Comparison of ENCODE assay signal across 8 mouse cellular contexts in the genomic region with DNA sequence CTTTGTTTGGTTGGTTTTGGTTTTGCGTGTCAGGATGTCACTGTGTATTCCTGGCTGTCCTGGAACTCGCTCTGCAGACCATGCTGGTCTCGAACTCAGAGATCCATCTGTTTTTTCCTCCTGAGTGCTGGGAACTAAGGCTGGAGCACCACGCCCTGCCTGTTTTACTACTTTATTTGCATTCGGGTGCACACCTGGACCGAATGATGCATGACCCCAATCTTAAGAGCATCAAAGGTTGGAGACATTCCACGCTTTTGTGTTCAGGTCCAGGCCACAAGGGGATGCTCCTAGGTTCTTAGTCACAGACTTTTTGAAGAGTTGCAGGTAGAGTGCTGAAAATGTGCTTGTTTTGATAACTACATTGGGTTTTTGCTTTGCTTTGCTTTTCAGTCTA. TPM values are rescaled to one million over a fixed set of nuclear protein-coding genes. Genes with fewer than 3 reads are reported as not detected.
DNase-seq lines count a peak whose midpoint lies in the region; ATAC-seq and TF ChIP-seq lines count a peak whose summit lies in the region.
"Had no signal": no experiment of that assay in that cellular context is flagged by ENCODE, and none has a peak within 500 bp of the region (broad histone marks: within the 10 kb centered on the region; RNA-seq: fewer than 3 reads in every experiment).

No protein-coding gene starts in this region.

- H3K27me3 ChIP-seq in lung, postnatal 0 days (replicated peaks; ENCODE audit: insufficient read depth, low read length), result no peaks in the 10 kb centered on the region
- peaks cover 12% of the 10 kb centered on the region for H3K27me3 ChIP-seq in liver, embryonic 11.5 days (replicated peaks; ENCODE audit: control insufficient read depth, insufficient read depth, low read length)
- peaks cover 1% of the 10 kb centered on the region; the same call in 1 of the 2 replicates for H3K27me3 ChIP-seq in stomach, embryonic 15.5 days (replicated peaks)

- H3K4me2 ChIP-seq in lung, postnatal 0 days (replicated peaks; ENCODE audit: low read depth, low read length), result peak overlapping the region; percentile 56
- H3K4me2 ChIP-seq in liver, embryonic 11.5 days, result peak overlapping the region; percentile 90
- peak overlapping the region; percentile 69 for H3K4me2 ChIP-seq in stomach, embryonic 15.5 days

- H3K9ac ChIP-seq in lung, postnatal 0 days (replicated peaks; ENCODE audit: low read depth), result peak overlapping the region; percentile 17; the same call in 1 of the 2 replicates
- H3K9ac ChIP-seq in liver, embryonic 11.5 days (ENCODE audit: low read depth, low read length), result peak overlapping the region; percentile 77
- peak overlapping the region; percentile 30 for H3K9ac ChIP-seq in stomach, embryonic 15.5 days

- DNase-seq in lung, postnatal 0 days (ENCODE audit: low spot score), result no peak
- no peak for DNase-seq in lung, adult 18-20 months
- DNase-seq in liver, embryonic 11.5 days (ENCODE audit: low spot score), result no peak
- DNase-seq in layer of hippocampus, postnatal 25 days (ENCODE audit: extremely low spot score in 1 of 2, low spot score in 1 of 2), result no peak
- DNase-seq in right cerebral cortex, postnatal 36 days (ENCODE audit: low spot score in 2 of 2), result no peak

- no peak for TF ChIP-seq EP300 in lung, postnatal 0 days (IDR thresholded peaks at IDR 0.05)

- H3K9me3 ChIP-seq in lung, postnatal 0 days (ENCODE audit: low read length), result no peaks in the 10 kb centered on the region
- no peaks in the 10 kb centered on the region for H3K9me3 ChIP-seq in liver, embryonic 11.5 days (ENCODE audit: control insufficient read depth, low read length)
- H3K9me3 ChIP-seq in stomach, embryonic 15.5 days, result no peaks in the 10 kb centered on the region

- ATAC-seq in lung, postnatal 0 days, result no peak
- ATAC-seq in erythroid progenitor cell, adult 5-6 weeks (replicated peaks; ENCODE audit: low FRiP score, poor library complexity, severe bottlenecking), result 0 out of 2 replicates have a peak, but pooled peaks have one; percentile 23
- ATAC-seq in liver, embryonic 11.5 days (replicated peaks; ENCODE audit: low FRiP score), result peak; percentile 12; the same call in 1 of the 2 replicates
- ATAC-seq in stomach, embryonic 15.5 days (ENCODE audit: insufficient read depth, low FRiP score, low read depth), result no peak

- H3K36me3 ChIP-seq in lung, postnatal 0 days (ENCODE audit: insufficient read depth, low read length), result peaks cover 16% of the 10 kb centered on the region; the same call in 1 of the 2 replicates
- H3K36me3 ChIP-seq in liver, embryonic 11.5 days (ENCODE audit: control insufficient read depth, insufficient read depth, low read length), result peaks cover 18% of the 10 kb centered on the region
- H3K36me3 ChIP-seq in stomach, embryonic 15.5 days, result peaks cover 23% of the 10 kb centered on the region; the same call in 1 of the 2 replicates

- TF ChIP-seq CTCF in lung, postnatal 0 days (IDR thresholded peaks at IDR 0.05), result no peak

- H3K4me1 ChIP-seq in lung, postnatal 0 days (ENCODE audit: insufficient read depth, low read depth, low read length), result peaks cover 4% of the 10 kb centered on the region; the same call in 1 of the 2 replicates
- peaks cover 9% of the 10 kb centered on the region for H3K4me1 ChIP-seq in liver, embryonic 11.5 days (replicated peaks; ENCODE audit: control insufficient read depth, insufficient read depth, low read length)
- peaks cover 12% of the 10 kb centered on the region for H3K4me1 ChIP-seq in stomach, embryonic 15.5 days

- H3K27ac ChIP-seq in lung, postnatal 0 days (ENCODE audit: low read length), result no peak overlapping the region
- peak overlapping the region; percentile 80; the same call in 1 of the 2 replicates for H3K27ac ChIP-seq in liver, embryonic 11.5 days (ENCODE audit: low read depth, low read length)
- peak overlapping the region; percentile 80 for H3K27ac ChIP-seq in stomach, embryonic 15.5 days

- WGBS in lung, postnatal 0 days, result 9% methylated on average over 7 of the region's 7 CpGs
- WGBS in liver, embryonic 11.5 days, result 10% methylated on average over 7 of the region's 7 CpGs
- 9% methylated on average over 7 of the region's 7 CpGs for WGBS in stomach, embryonic 15.5 days

- peak overlapping the region; percentile 63 for H3K4me3 ChIP-seq in lung, postnatal 0 days (ENCODE audit: low read depth, low read length)
- H3K4me3 ChIP-seq in liver, embryonic 11.5 days (ENCODE audit: low read depth, low read length), result peak overlapping the region; percentile 65
- H3K4me3 ChIP-seq in stomach, embryonic 15.5 days (replicated peaks), result peak overlapping the region; percentile 78

RNA-seq across cellular contexts. Expression of a gene that starts 0.6 kb away (rescaled TPM):
- polyA plus RNA-seq in lung, postnatal 0 days (2015; fragmentation: Nextera tagmentation; extraction: Ambion mirVana), result 8.0 and 10.4 TPM in 2 replicates
- 63.3 and 80.4 TPM in 2 replicates for total RNA-seq in erythroid progenitor cell, adult 5-6 weeks (2015; ENCODE audit: low replicate concordance)
- total RNA-seq in erythroid progenitor cell, adult 5-6 weeks (2017; ENCODE audit: low replicate concordance), result 52.0 and 60.7 TPM in 2 replicates
- 58.8 and 66.4 TPM in 2 replicates for polyA plus RNA-seq in liver, embryonic 11.5 days (2014; fragmentation: Nextera tagmentation; extraction: Ambion mirVana)
- polyA plus RNA-seq in stomach, embryonic 15.5 days (2015; fragmentation: Nextera tagmentation; extraction: Ambion mirVana), result 35.4 and 39.2 TPM in 2 replicates
- total RNA-seq in layer of hippocampus, postnatal 25 days (2021), result 10 to 100 TPM; 27.3 to 34.9 TPM

RNA-seq across cellular contexts. Expression of a gene that starts 5.8 kb away (rescaled TPM):
- 0.51 and 0.95 TPM in 2 replicates for polyA plus RNA-seq in lung, postnatal 0 days (2015; fragmentation: Nextera tagmentation; extraction: Ambion mirVana)
- total RNA-seq in erythroid progenitor cell, adult 5-6 weeks (2015; ENCODE audit: low replicate concordance), result not detected in 2 replicates
- not detected in 2 replicates for total RNA-seq in erythroid progenitor cell, adult 5-6 weeks (2017; ENCODE audit: low replicate concordance)
- 0.59 and 0.74 TPM in 2 replicates for polyA plus RNA-seq in liver, embryonic 11.5 days (2014; fragmentation: Nextera tagmentation; extraction: Ambion mirVana)
- polyA plus RNA-seq in stomach, embryonic 15.5 days (2015; fragmentation: Nextera tagmentation; extraction: Ambion mirVana), result 37.6 and 39.0 TPM in 2 replicates
- 100 to 1,000 TPM; 567 to 677 TPM for total RNA-seq in layer of hippocampus, postnatal 25 days (2021)
- total RNA-seq: common myeloid progenitor, adult 5-6 weeks had no signal

RNA-seq across cellular contexts. Expression of a gene that starts 32.3 kb away (rescaled TPM):
- polyA plus RNA-seq in lung, postnatal 0 days (2015; fragmentation: Nextera tagmentation; extraction: Ambion mirVana), result 7.6 and 7.8 TPM in 2 replicates
- 33.1 and 57.3 TPM in 2 replicates for total RNA-seq in erythroid progenitor cell, adult 5-6 weeks (2015; ENCODE audit: low replicate concordance)
- total RNA-seq in erythroid progenitor cell, adult 5-6 weeks (2017; ENCODE audit: low replicate concordance), result 29.0 and 55.1 TPM in 2 replicates
- polyA plus RNA-seq in liver, embryonic 11.5 days (2014; fragmentation: Nextera tagmentation; extraction: Ambion mirVana), result 14.7 and 16.4 TPM in 2 replicates
- 12.2 and 13.2 TPM in 2 replicates for polyA plus RNA-seq in stomach, embryonic 15.5 days (2015; fragmentation: Nextera tagmentation; extraction: Ambion mirVana)
- 10 to 100 TPM; 16.7 to 21.1 TPM for total RNA-seq in layer of hippocampus, postnatal 25 days (2021)

RNA-seq across cellular contexts. Expression of a gene that starts 44.6 kb away (rescaled TPM):
- 22.9 and 26.8 TPM in 2 replicates for polyA plus RNA-seq in lung, postnatal 0 days (2015; fragmentation: Nextera tagmentation; extraction: Ambion mirVana)
- total RNA-seq in erythroid progenitor cell, adult 5-6 weeks (2015; ENCODE audit: low replicate concordance), result 2.9 and 10.1 TPM in 2 replicates
- total RNA-seq in erythroid progenitor cell, adult 5-6 weeks (2017; ENCODE audit: low replicate concordance), result 11.2 and 15.4 TPM in 2 replicates
- polyA plus RNA-seq in liver, embryonic 11.5 days (2014; fragmentation: Nextera tagmentation; extraction: Ambion mirVana), result 29.5 and 35.1 TPM in 2 replicates
- polyA plus RNA-seq in stomach, embryonic 15.5 days (2015; fragmentation: Nextera tagmentation; extraction: Ambion mirVana), result 36.2 and 38.5 TPM in 2 replicates
- 10 to 100 TPM; 64.9 to 73.6 TPM for total RNA-seq in layer of hippocampus, postnatal 25 days (2021)

RNA-seq across cellular contexts. Expression of a gene that starts 45.1 kb away (rescaled TPM):
- polyA plus RNA-seq in lung, postnatal 0 days (2015; fragmentation: Nextera tagmentation; extraction: Ambion mirVana), result 46.5 and 46.6 TPM in 2 replicates
- 5.4 and 14.3 TPM in 2 replicates for total RNA-seq in erythroid progenitor cell, adult 5-6 weeks (2015; ENCODE audit: low replicate concordance)
- 9.0 and 10.8 TPM in 2 replicates for total RNA-seq in erythroid progenitor cell, adult 5-6 weeks (2017; ENCODE audit: low replicate concordance)
- 48.7 and 48.9 TPM in 2 replicates for polyA plus RNA-seq in liver, embryonic 11.5 days (2014; fragmentation: Nextera tagmentation; extraction: Ambion mirVana)
- polyA plus RNA-seq in stomach, embryonic 15.5 days (2015; fragmentation: Nextera tagmentation; extraction: Ambion mirVana), result 58.6 and 62.4 TPM in 2 replicates
- 10 to 100 TPM; 41.0 to 47.0 TPM for total RNA-seq in layer of hippocampus, postnatal 25 days (2021)

Comparison
In these comparisons a context has a peak if more than half of its experiments do, and no peak if none do; other contexts are left out.
1. ATAC-seq: peak in erythroid progenitor cell, adult 5-6 weeks (single experiment) and liver, embryonic 11.5 days (single experiment); none in lung, postnatal 0 days (single experiment) and stomach, embryonic 15.5 days (single experiment).
2. H3K9ac ChIP-seq: peak in every context shown above with its lines; median percentile 77 in liver, embryonic 11.5 days; 30 in stomach, embryonic 15.5 days; 17 in lung, postnatal 0 days.
3. RNA of a gene that starts 5.8 kb away (polyA plus RNA-seq): 37.6 to 39.0 TPM in stomach, embryonic 15.5 days; 0.51 to 0.95 TPM in lung, postnatal 0 days and 0.59 to 0.74 TPM in liver, embryonic 11.5 days; every median in the first group is over 10 times any median in the second.
4. Peak in every context shown above with its lines, with median percentiles within 50 percentile points of each other: H3K4me2 ChIP-seq and H3K4me3 ChIP-seq.